Mouse (Mus musculus): ENCODE results near the gene Ankrd65. TPM values are rescaled to one million over a fixed set of nuclear protein-coding genes. Genes with fewer than 3 reads are reported as not detected.

The Ankrd65 gene
- total RNA-seq, 2 experiments from 2014 or later: not detected

DNA sequence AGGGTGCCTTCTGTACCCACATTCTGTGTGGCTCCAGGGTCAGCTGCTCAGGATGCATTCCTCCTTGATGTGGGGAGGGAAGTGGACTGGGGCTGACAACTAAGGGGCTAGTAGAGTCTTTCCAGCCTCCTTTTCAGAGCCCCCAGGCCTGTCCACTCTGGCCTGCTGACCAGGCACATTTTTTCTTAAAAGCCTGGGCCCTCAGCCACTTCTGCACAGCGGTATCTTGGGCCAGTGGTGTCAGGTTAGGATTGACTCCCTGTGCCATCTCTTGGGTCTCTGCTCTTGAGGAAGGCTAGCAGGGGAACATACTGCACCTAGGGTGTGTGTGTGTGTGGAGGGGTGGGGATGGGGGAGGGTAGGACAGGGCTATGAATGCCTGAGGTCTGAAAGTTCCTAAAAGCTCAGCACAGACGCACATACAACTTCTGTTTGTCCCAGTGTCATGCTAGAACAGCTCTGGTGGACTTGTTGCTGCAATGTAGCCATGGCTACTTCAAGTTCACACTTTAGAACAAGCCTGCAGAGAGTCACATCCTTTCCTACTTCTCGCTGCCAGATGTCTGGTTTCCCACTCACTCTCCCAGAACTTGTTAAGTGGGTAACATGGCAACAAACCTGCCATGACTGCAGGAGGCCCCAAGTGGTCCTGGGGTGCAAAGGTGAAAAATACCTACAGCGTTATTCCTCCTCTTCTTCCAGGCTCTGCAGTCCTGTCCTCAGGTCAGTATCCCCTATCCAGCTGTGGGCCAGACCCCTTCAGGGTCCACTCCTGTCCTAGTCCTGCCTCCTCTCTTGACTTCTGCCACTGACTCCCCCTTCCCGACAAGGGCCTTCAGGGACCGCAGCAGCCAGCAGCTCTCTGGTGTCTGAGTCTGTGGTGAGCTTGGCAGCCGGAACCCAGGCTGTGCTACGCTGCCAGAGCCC is 50.1 kb downstream of the Ankrd65 start:
- DNase-seq (ENCODE audit: low spot score in 2 of 2): no peak
- intact Hi-C loops (cut with DNase I): no loop called here

DNA sequence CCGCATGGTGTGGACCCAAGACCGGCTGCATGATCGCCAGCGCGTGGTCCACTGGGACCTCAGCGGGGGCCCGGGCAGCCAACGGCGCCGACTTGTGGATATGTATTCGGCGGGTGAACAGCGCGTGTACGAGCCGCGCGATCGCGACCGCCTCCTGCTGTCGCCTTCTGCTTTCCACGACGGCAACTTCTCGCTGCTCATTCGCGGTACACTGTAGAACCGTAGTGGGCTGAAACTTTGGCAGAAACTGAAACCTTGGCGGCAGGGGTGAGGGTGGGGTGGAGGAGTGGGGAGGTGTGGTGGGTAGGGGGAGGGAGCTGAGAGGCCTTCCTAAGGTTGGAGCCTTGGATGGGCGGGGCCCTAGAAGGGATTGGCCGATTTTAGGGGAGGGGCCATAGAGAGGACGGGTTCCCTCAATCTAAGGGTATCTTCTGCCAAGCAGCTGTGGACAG is 50.8 kb downstream of the Ankrd65 start:
- no peak for DNase-seq (ENCODE audit: low spot score in 2 of 2)
- intact Hi-C loops (cut with DNase I): no loop called here

DNA sequence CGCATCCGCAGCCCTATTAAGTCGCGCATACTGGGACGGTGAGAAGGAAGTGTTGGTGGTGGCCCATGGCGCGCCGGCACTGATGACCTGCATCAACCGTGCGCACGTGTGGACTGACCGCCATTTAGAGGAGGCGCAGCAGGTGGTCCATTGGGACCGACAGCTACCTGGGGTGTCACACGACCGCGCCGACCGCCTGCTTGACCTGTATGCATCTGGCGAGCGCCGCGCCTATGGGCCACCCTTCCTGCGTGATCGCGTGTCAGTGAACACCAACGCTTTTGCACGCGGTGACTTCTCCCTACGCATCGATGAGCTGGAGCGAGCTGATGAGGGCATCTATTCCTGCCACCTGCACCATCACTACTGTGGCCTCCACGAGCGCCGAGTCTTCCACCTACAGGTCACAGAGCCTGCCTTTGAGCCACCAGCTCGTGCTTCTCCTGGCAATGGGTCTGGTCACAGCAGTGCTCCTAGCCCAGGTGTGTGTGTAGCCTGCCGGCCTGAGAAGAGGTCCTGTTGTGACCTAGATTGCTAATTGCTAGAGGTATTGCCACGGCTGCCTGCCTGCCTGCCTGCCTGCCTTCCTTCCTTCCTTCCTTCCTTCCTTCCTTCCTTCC is 51.5 kb downstream of the Ankrd65 start:
- DNase-seq (ENCODE audit: low spot score in 2 of 2): no peak
- intact Hi-C loops (cut with DNase I): no loop called here

DNA sequence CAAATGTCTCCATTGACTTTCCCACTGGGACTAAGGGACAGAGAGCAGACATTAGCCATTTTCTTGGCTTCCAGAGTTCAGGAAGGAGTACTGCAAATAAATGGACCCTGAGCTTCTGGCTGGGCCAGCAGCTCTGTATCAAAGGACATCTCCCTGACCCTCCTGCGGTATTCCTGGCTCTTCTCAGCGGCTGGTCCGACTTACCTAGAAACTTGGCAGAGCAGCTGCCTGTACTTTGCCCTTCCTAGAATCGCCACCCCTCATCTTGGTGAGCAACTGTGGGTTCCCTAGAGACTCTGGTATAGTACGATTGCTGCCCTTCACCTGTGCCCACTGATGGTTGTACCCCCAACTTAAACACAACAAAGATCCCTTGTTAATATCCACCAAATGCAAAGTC is 53.0 kb downstream of the Ankrd65 start:
- intact Hi-C loops (cut with DNase I): no loop called here
- no peak for DNase-seq (ENCODE audit: low spot score in 2 of 2)

DNA sequence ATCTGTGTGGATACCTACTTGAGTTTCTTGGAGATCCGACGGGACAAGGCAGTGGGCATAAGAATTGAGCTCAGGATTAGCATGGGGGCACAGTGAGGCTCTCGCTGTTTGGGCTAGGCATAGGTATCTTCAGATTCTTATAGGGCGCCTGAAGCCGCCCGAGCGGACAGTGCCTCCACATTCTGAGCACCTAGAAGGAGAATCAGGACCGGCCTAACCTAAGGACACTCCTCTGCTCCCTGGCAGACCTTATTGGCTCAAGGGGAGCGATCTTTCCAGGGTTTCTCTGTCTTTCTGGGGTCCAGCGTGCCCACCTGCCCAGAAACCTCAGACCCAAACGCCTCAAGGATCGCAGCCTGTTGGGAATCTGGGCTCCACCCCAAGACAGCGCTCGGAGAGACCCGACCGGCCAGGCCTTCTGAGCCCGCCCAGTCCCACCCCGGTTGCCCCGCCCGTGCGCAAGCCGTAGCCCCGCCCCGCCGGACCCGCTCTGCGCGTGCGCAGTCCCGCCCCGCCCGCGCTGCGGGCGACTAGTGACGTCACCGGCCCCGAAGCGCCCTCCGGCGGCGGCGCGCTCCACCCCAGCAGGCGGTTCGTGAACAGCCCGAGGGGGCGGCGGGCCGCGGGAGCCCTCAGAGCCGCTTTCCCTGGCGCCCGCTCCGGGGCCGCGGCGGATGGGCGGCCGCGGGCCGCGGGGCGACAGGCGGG is 56.8 kb downstream of the Ankrd65 start, which contains the start of gene Dvl1:
Gene Dvl1, plus strand, starts transcription at position 532 of the 708 bp plus-strand sequence.
- intact Hi-C loops (cut with DNase I): loop anchor here (2.0 kb wide), 1 partner anchor 22 kb away; the partner anchor contains the start of genes Cptp and Ints11
- peak; percentile 94 to 97 for DNase-seq (ENCODE audit: low spot score in 2 of 2)

DNA sequence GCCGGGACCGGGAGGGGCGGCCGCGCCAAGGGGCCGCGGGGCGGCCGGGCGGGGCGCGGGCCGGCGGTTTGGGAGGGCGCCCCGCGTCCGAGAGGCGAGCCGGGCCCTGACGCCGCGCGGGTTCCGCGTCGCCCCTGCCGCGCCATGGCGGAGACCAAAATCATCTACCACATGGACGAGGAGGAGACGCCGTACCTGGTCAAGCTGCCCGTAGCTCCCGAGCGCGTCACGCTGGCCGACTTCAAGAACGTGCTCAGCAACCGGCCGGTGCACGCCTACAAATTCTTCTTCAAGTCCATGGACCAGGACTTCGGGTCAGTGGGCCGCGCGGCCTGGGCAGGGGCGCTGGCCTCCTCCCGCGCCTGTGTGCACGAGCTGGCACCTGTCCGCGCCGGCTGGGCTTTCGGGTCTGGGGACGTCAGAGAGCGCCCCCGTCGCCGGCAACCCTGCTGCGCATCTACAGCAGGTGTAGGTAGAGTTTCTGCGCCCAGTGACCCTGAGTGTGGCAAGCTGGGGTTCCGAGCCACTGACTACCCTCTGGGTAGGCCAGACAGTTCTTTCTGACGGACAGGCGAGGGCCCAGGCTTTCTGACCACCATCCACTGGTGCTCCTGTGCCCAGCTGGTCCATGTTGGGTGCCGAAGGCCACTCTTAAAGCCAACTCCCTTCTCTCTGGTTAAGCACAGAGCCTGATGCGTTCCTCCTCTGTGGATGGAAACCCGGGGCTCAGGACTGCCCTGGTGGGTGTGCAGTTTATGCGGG is 57.5 kb downstream of the Ankrd65 start:
- peak in 1 of 2 experiments; percentile 44 for DNase-seq (ENCODE audit: low spot score in 2 of 2)
- intact Hi-C loops (cut with DNase I): loop anchor here (2.0 kb wide), 1 partner anchor 21 kb away; the partner anchor contains the start of genes Cptp and Ints11

DNA sequence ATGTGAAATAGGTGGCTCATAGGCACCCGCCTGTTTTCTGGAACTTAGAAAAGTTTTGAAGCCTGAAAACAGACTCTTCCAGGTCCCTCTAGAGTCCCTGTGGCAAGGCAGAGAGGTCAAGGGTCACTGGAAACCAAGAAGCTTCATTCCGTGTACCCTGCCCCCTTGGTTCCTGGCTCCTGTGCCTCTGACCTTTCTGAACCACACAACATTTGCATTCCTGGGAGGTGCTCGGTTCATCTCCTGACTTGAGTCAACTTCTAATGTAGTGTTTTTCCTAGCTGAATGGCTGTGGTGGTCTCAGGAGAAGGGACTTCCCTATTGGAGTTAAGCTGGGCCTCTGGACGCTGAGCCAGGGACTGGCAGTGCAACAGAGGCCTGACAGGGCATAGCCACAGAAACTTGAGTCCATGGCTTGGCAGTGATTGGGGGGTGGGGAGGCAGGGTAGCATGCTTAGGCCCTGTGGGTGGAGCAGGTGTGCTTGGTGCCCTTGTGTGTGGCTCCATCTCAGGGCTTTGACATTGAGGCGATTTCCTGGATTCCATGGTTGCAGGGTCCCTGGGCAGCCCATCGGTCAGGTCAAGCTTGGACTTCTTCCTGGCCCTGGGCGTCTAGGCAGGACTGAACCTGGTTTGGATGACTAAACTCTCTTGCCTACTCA is 58.3 kb downstream of the Ankrd65 start:
- intact Hi-C loops (cut with DNase I): no loop called here
- DNase-seq (ENCODE audit: low spot score in 2 of 2): no peak

Small RNA genes within 50 kb of the gene (microRNA-seq; reads per million reads assigned to microRNA genes)
- not detected for gene Gm27743

Other genes with a start within 250 kb of the Ankrd65 start
- gene Nadk, start 228.1 kb upstream of the Ankrd65 start, total RNA-seq (2021): 10 to 100 TPM; 56.0 to 59.6 TPM
- gene Slc35e2, start 189.0 kb upstream of the Ankrd65 start, total RNA-seq (2021): 10 to 100 TPM; 49.6 to 52.6 TPM
- 10 to 100 TPM; 44.0 to 53.0 TPM for gene Cdk11b, start 165.6 kb upstream of the Ankrd65 start, total RNA-seq (2021)
- gene Gm10563, start 145.0 kb upstream of the Ankrd65 start, total RNA-seq (2021): not detected
- gene Mmp23, start 137.1 kb upstream of the Ankrd65 start, total RNA-seq (2021): 1 to 10 TPM; 1.1 to 5.3 TPM
- 100 to 1,000 TPM; 113 to 122 TPM for gene Mib2, start 121.2 kb upstream of the Ankrd65 start, total RNA-seq (2021)
- 10 to 100 TPM; 26.4 to 35.9 TPM for gene Fndc10, start 96.1 kb upstream of the Ankrd65 start, total RNA-seq (2021)
- 100 to 1,000 TPM in 1 of 2 experiments, 10 to 100 TPM in 1; 87.0 to 104 TPM for gene Ssu72, start 85.6 kb upstream of the Ankrd65 start, total RNA-seq (2021)
- gene Tmem240, start 55.6 kb upstream of the Ankrd65 start, total RNA-seq (2021): 10 to 100 TPM; 55.5 to 62.2 TPM
- gene Atad3a, start 29.3 kb upstream of the Ankrd65 start, total RNA-seq (2021): 10 to 100 TPM; 37.5 to 48.3 TPM
- 10 to 100 TPM; 13.1 to 13.4 TPM for gene Vwa1, start 15.7 kb upstream of the Ankrd65 start, total RNA-seq (2021)
- 10 to 100 TPM; 18.3 to 30.0 TPM for gene Tmem88b, start 4.6 kb upstream of the Ankrd65 start, total RNA-seq (2021)
- 10 to 100 TPM; 77.3 to 91.6 TPM for gene Mrpl20, start 12.4 kb downstream of the Ankrd65 start, total RNA-seq (2021)
- gene Ccnl2, start 22.1 kb downstream of the Ankrd65 start, total RNA-seq (2021): 10 to 100 TPM; 50.4 to 84.5 TPM
- 100 to 1,000 TPM in 1 of 2 experiments, 10 to 100 TPM in 1; 88.7 to 101 TPM for gene Aurkaip1, start 40.8 kb downstream of the Ankrd65 start, total RNA-seq (2021)
- 10 to 100 TPM in 1 of 2 experiments, 1 to 10 TPM in 1; 5.8 to 10.3 TPM for gene Mxra8, start 49.2 kb downstream of the Ankrd65 start, total RNA-seq (2021)
- 10 to 100 TPM; 85.8 to 91.7 TPM for gene Dvl1, start 57.0 kb downstream of the Ankrd65 start, total RNA-seq (2021)
- gene Tas1r3, start 72.9 kb downstream of the Ankrd65 start, total RNA-seq (2021): under 1 TPM; 0.11 to 0.15 TPM
- 10 to 100 TPM; 31.2 to 35.2 TPM for gene Cptp, start 79.0 kb downstream of the Ankrd65 start, total RNA-seq (2021)
- 10 to 100 TPM; 33.2 to 34.0 TPM for gene Ints11, start 79.1 kb downstream of the Ankrd65 start, total RNA-seq (2021)
- 10 to 100 TPM; 56.3 to 67.4 TPM for gene Pusl1, start 101.3 kb downstream of the Ankrd65 start, total RNA-seq (2021)
- 100 to 1,000 TPM; 137 to 150 TPM for gene Acap3, start 101.4 kb downstream of the Ankrd65 start, total RNA-seq (2021)
- 10 to 100 TPM; 78.8 to 80.1 TPM for gene Ube2j2, start 153.4 kb downstream of the Ankrd65 start, total RNA-seq (2021)
- gene C1qtnf12, start 171.9 kb downstream of the Ankrd65 start, total RNA-seq (2021): 10 to 100 TPM; 18.1 to 19.5 TPM
- 10 to 100 TPM in 1 of 2 experiments, 1 to 10 TPM in 1; 9.9 to 11.1 TPM for gene B3galt6, start 202.2 kb downstream of the Ankrd65 start, total RNA-seq (2021)
- gene Sdf4, start 202.4 kb downstream of the Ankrd65 start, total RNA-seq (2021): 100 to 1,000 TPM; 184 to 206 TPM
- 1 to 10 TPM in 1 of 2 experiments, under 1 TPM in 1; 0.39 to 1.9 TPM for gene Tnfrsf4, start 223.4 kb downstream of the Ankrd65 start, total RNA-seq (2021)
- gene Tnfrsf18, start 235.7 kb downstream of the Ankrd65 start, total RNA-seq (2021): not detected

Measured in left cerebral cortex, postnatal 36 days (tissue).